Mouse (Mus musculus) kidney, adult 2 months (tissue): ENCODE results near the gene Lmln.

Experiments
- CTCF ChIP-seq: fragments of 200-500 bp; conservative IDR thresholded peaks from 2 replicates; pipeline ENCODE4 v1.5.1; 2011; ENCODE audit warnings: low read depth, mild to moderate bottlenecking, control low read depth, low read length, moderate library complexity, mixed read lengths; ENCODE audit not compliant: insufficient read depth, insufficient read length
- POLR2A ChIP-seq: fragments of 200-500 bp; IDR thresholded peaks from one replicate; pipeline ENCODE4 v1.6.1; 2011; ENCODE audit warnings: low read depth, low read length, control low read depth

GRCm38 (mm10) chr16:33019117-33019770 lies 43.1 kb upstream of the Lmln start:
- TF ChIP-seq CTCF (no peak), POLR2A (no peak)
